Comparison of ENCODE assay signal across 11 mouse cellular contexts in genomic region chr10:75605162-75605846, GRCm38 (mm10). TPM values are rescaled to one million over a fixed set of nuclear protein-coding genes. Genes with fewer than 3 reads are reported as not detected.
DNase-seq lines count a peak whose midpoint lies in the region; ATAC-seq and TF ChIP-seq lines count a peak whose summit lies in the region.
"Had no signal": no experiment of that assay in that cellular context is flagged by ENCODE, and none has a peak within 500 bp of the region (broad histone marks: within the 10 kb centered on the region; RNA-seq: fewer than 3 reads in every experiment).

No protein-coding gene starts in this region.

- no peak overlapping the region for H3K9ac ChIP-seq in intestine, embryonic 16.5 days (ENCODE audit: low read depth, low read length)
- H3K9ac ChIP-seq in intestine, embryonic 15.5 days = no peak overlapping the region
- H3K9ac ChIP-seq: embryonic facial prominence, embryonic 13.5 days; limb, embryonic 12.5 days; midbrain, embryonic 13.5 days had no signal

- H3K4me3 ChIP-seq in intestine, embryonic 16.5 days (ENCODE audit: low read length) = no peak overlapping the region
- H3K4me3 ChIP-seq in intestine, embryonic 15.5 days (replicated peaks) = no peak overlapping the region
- H3K4me3 ChIP-seq in G1E (ENCODE audit: low read depth, low read length) = no peak overlapping the region
- H3K4me3 ChIP-seq: embryonic facial prominence, embryonic 13.5 days; limb, embryonic 12.5 days; midbrain, embryonic 13.5 days had no signal

- no peaks in the 10 kb centered on the region for H3K9me3 ChIP-seq in intestine, embryonic 16.5 days (ENCODE audit: control insufficient read depth, low read length)
- H3K9me3 ChIP-seq in intestine, embryonic 15.5 days = no peaks in the 10 kb centered on the region
- H3K9me3 ChIP-seq in G1E (replicated peaks) = no peaks in the 10 kb centered on the region
- H3K9me3 ChIP-seq: embryonic facial prominence, embryonic 13.5 days; limb, embryonic 12.5 days; midbrain, embryonic 13.5 days had no signal

- peak; percentile 51 for DNase-seq in A20 (ENCODE audit: low read depth, low spot score)
- DNase-seq in G1E (ENCODE audit: low spot score) = no peak
- DNase-seq in naive thymus-derived CD4-positive, alpha-beta T cell, adult 2 months (ENCODE audit: low read depth) = peak; percentile 59
- no peak for DNase-seq in urinary bladder, postnatal 10 days (ENCODE audit: low spot score)
- DNase-seq in embryo, embryonic 10.5 days (ENCODE audit: low spot score) = no peak
- DNase-seq in layer of hippocampus, adult 8-10 months (ENCODE audit: low spot score in 2 of 2) = no peak

- no peaks in the 10 kb centered on the region for H3K36me3 ChIP-seq in intestine, embryonic 16.5 days (ENCODE audit: control insufficient read depth, insufficient read depth, low read length)
- H3K36me3 ChIP-seq in intestine, embryonic 15.5 days = no peaks in the 10 kb centered on the region
- no peaks in the 10 kb centered on the region for H3K36me3 ChIP-seq in G1E (replicated peaks)
- H3K36me3 ChIP-seq: embryonic facial prominence, embryonic 13.5 days; limb, embryonic 12.5 days; midbrain, embryonic 13.5 days had no signal

- H3K27ac ChIP-seq in intestine, embryonic 16.5 days (ENCODE audit: low read length) = no peak overlapping the region
- H3K27ac ChIP-seq in intestine, embryonic 15.5 days = no peak overlapping the region
- H3K27ac ChIP-seq: embryonic facial prominence, embryonic 13.5 days; limb, embryonic 12.5 days; midbrain, embryonic 13.5 days had no signal

- 36% methylated on average over 11 of the region's 11 CpGs for WGBS in intestine, embryonic 16.5 days
- 30% methylated on average over 11 of the region's 11 CpGs for WGBS in intestine, embryonic 15.5 days

- 0 out of 2 replicates have a peak, but pooled peaks cover 4% of the 10 kb centered on the region for H3K4me1 ChIP-seq in intestine, embryonic 16.5 days (ENCODE audit: control insufficient read depth, insufficient read depth, low read length)
- H3K4me1 ChIP-seq in intestine, embryonic 15.5 days (replicated peaks) = no peaks in the 10 kb centered on the region
- no peaks in the 10 kb centered on the region for H3K4me1 ChIP-seq in G1E (ENCODE audit: insufficient read depth, low read depth, low read length)
- H3K4me1 ChIP-seq: embryonic facial prominence, embryonic 13.5 days; midbrain, embryonic 13.5 days had no signal

- H3K4me2 ChIP-seq in intestine, embryonic 16.5 days (ENCODE audit: low read depth, low read length) = no peak overlapping the region
- H3K4me2 ChIP-seq in intestine, embryonic 15.5 days (replicated peaks) = no peak overlapping the region
- H3K4me2 ChIP-seq: embryonic facial prominence, embryonic 13.5 days; limb, embryonic 12.5 days; midbrain, embryonic 13.5 days had no signal

- TF ChIP-seq CTCF in G1E (IDR thresholded peaks at IDR 0.05; ENCODE audit: low read depth, low read length) = peak; percentile 62; the same call in 1 of the 2 replicates

- H3K27me3 ChIP-seq in intestine, embryonic 16.5 days (replicated peaks; ENCODE audit: control insufficient read depth, insufficient read depth, low read length) = no peaks in the 10 kb centered on the region
- H3K27me3 ChIP-seq in intestine, embryonic 15.5 days (replicated peaks) = no peaks in the 10 kb centered on the region
- peaks cover 13% of the 10 kb centered on the region for H3K27me3 ChIP-seq in G1E (ENCODE audit: insufficient read depth, low read length)
- H3K27me3 ChIP-seq: embryonic facial prominence, embryonic 13.5 days; limb, embryonic 12.5 days; midbrain, embryonic 13.5 days had no signal

- peak; percentile 74 for ATAC-seq in intestine, embryonic 16.5 days
- ATAC-seq in intestine, embryonic 15.5 days = no peak
- no peak for ATAC-seq in G1E (ENCODE audit: extremely low read depth, insufficient number of reproducible peaks, low FRiP score, poor library complexity, severe bottlenecking)
- ATAC-seq: midbrain, embryonic 13.5 days had no signal

RNA-seq across cellular contexts. Expression of gene Ggt5, which starts 16.2 kb away (rescaled TPM):
- 8.6 and 8.8 TPM in 2 replicates for polyA plus RNA-seq in intestine, embryonic 16.5 days (2015; fragmentation: Nextera tagmentation; extraction: Ambion mirVana)
- 7.5 and 7.9 TPM in 2 replicates for polyA plus RNA-seq in intestine, embryonic 15.5 days (2015; fragmentation: Nextera tagmentation; extraction: Ambion mirVana)
- total RNA-seq in G1E (2014; fragmentation: Nextera tagmentation) (not detected in 2 replicates), G1E (2017) (0.22 TPM in 1 of 2 replicates, not detected in the other)
- polyA plus RNA-seq in G1E (2012) = not detected in 2 replicates
- total RNA-seq in layer of hippocampus, adult 8-10 months (2022) = 1 to 10 TPM; 2.6 to 5.0 (median 4.3) TPM

RNA-seq across cellular contexts. Expression of gene Susd2, which starts 38.5 kb away (rescaled TPM):
- 19.1 and 23.3 TPM in 2 replicates for polyA plus RNA-seq in intestine, embryonic 16.5 days (2015; fragmentation: Nextera tagmentation; extraction: Ambion mirVana)
- polyA plus RNA-seq in intestine, embryonic 15.5 days (2015; fragmentation: Nextera tagmentation; extraction: Ambion mirVana) = 13.4 and 13.9 TPM in 2 replicates
- total RNA-seq in G1E (2014; fragmentation: Nextera tagmentation) (not detected in 2 replicates), G1E (2017) (0.05 and 0.06 TPM in 2 replicates)
- polyA plus RNA-seq in G1E (2012) = 0.06 and 0.10 TPM in 2 replicates
- total RNA-seq in layer of hippocampus, adult 8-10 months (2022) = 1 to 10 TPM; 2.5 to 3.8 (median 3.0) TPM

RNA-seq across cellular contexts. Expression of gene Ggt1, which starts 43.9 kb away (rescaled TPM):
- 115 and 144 TPM in 2 replicates for polyA plus RNA-seq in intestine, embryonic 16.5 days (2015; fragmentation: Nextera tagmentation; extraction: Ambion mirVana)
- 46.5 and 63.7 TPM in 2 replicates for polyA plus RNA-seq in intestine, embryonic 15.5 days (2015; fragmentation: Nextera tagmentation; extraction: Ambion mirVana)
- not detected in 2 replicates for total RNA-seq in G1E (2014; fragmentation: Nextera tagmentation)
- not detected in 2 replicates for total RNA-seq in G1E (2017)
- polyA plus RNA-seq in G1E (2012) = 0.12 TPM in 1 of 2 replicates, not detected in the other
- 1 to 10 TPM; 4.0 to 5.6 (median 4.6) TPM for total RNA-seq in layer of hippocampus, adult 8-10 months (2022)

RNA-seq across cellular contexts. Expression of gene Lrrc75b, which starts 45.2 kb away (rescaled TPM):
- 1.9 and 2.7 TPM in 2 replicates for polyA plus RNA-seq in intestine, embryonic 16.5 days (2015; fragmentation: Nextera tagmentation; extraction: Ambion mirVana)
- polyA plus RNA-seq in intestine, embryonic 15.5 days (2015; fragmentation: Nextera tagmentation; extraction: Ambion mirVana) = 2.1 and 2.7 TPM in 2 replicates
- not detected in 2 replicates for total RNA-seq in G1E (2014; fragmentation: Nextera tagmentation)
- total RNA-seq in G1E (2017) = 0.05 and 0.06 TPM in 2 replicates
- polyA plus RNA-seq in G1E (2012) = not detected in 2 replicates
- total RNA-seq in layer of hippocampus, adult 8-10 months (2022) = 10 to 100 TPM in 3 of 4 experiments, 1 to 10 TPM in 1; 9.5 to 16.9 (median 12.0) TPM

Comparison
In these comparisons a context has a peak if more than half of its experiments do, and no peak if none do; other contexts are left out.
1. DNase-seq: peak in A20 (single experiment) and naive thymus-derived CD4-positive, alpha-beta T cell, adult 2 months (single experiment); none in G1E (single experiment), urinary bladder, postnatal 10 days (single experiment), embryo, embryonic 10.5 days (single experiment) and layer of hippocampus, adult 8-10 months (0 of 2).
2. RNA of gene Susd2, which starts 38.5 kb away (polyA plus RNA-seq): 19.1 to 23.3 TPM in intestine, embryonic 16.5 days and 13.4 to 13.9 TPM in intestine, embryonic 15.5 days; 0.06 to 0.10 TPM in G1E; every median in the first group is over 10 times any median in the second.
3. RNA of gene Ggt1, which starts 43.9 kb away (polyA plus RNA-seq): 115 to 144 TPM in intestine, embryonic 16.5 days and 46.5 to 63.7 TPM in intestine, embryonic 15.5 days; 0.12 TPM in G1E; every median in the first group is over 10 times any median in the second.